Mouse (Mus musculus) stomach, postnatal 0 days (tissue): ENCODE results near the gene Xylt1. TPM values are rescaled to one million over a fixed set of nuclear protein-coding genes. Genes with fewer than 3 reads are reported as not detected.

Experiments
- ATAC-seq: fragments of 200-750 bp; cut with Nextera tagmentation; 2 replicates; pipeline ENCODE4 v1.8.0; 2017; ENCODE audit not compliant: low FRiP score, low TSS enrichment
- DNase-seq: peaks from one replicate; pipeline ENCODE4 v3.0.0-alpha.2; 2016; ENCODE audit warnings: low spot score
- H3K27ac ChIP-seq: fragments of 300-500 bp; sonication (generic); replicated peaks from 2 replicates; pipeline ENCODE4 v1.5.1; 2014; ENCODE audit warnings: mild to moderate bottlenecking, control low read depth
- H3K27me3 ChIP-seq: fragments of 300-500 bp; sonication (generic); 2 replicates; pipeline ENCODE4 v1.6.1; 2014; ENCODE audit warnings: low read length; ENCODE audit not compliant: control insufficient read depth, insufficient read depth
- H3K36me3 ChIP-seq: fragments of 300-500 bp; sonication (generic); 2 replicates; pipeline ENCODE4 v1.6.1; 2014; ENCODE audit warnings: low read length, mixed read lengths; ENCODE audit not compliant: control insufficient read depth, insufficient read depth
- H3K4me1 ChIP-seq: fragments of 300-500 bp; sonication (generic); replicated peaks from 2 replicates; pipeline ENCODE4 v1.6.1; 2014; ENCODE audit warnings: antibody characterized with exemption; ENCODE audit not compliant: control insufficient read depth, insufficient read depth
- H3K4me2 ChIP-seq: fragments of 300-500 bp; sonication (generic); replicated peaks from 2 replicates; pipeline ENCODE4 v1.6.1; 2014; ENCODE audit warnings: low read depth, mild to moderate bottlenecking, control low read depth, moderate library complexity
- H3K4me3 ChIP-seq: fragments of 300-500 bp; sonication (generic); 2 replicates; pipeline ENCODE4 v1.5.1; 2014; ENCODE audit warnings: low read depth, low read length, control low read depth
- H3K9ac ChIP-seq: fragments of 300-500 bp; sonication (generic); 2 replicates; pipeline ENCODE4 v1.6.1; 2014; ENCODE audit warnings: mild to moderate bottlenecking, low read length, control low read depth, mixed read lengths
- H3K9me3 ChIP-seq: fragments of 300-500 bp; sonication (generic); 2 replicates; pipeline ENCODE4 v1.6.1; 2016; ENCODE audit warnings: low read length; ENCODE audit not compliant: control insufficient read depth
- CTCF ChIP-seq: IDR thresholded peaks from 2 replicates; pipeline ENCODE4 v1.5.1; 2016; ENCODE audit warnings: antibody characterized with exemption, low read depth, mild to moderate bottlenecking, moderate library complexity
- EP300 ChIP-seq: optimal IDR thresholded peaks from 2 replicates; pipeline ENCODE3; 2016; ENCODE audit warnings: antibody characterized with exemption
- WGBS: fragments of 180-500 bp; shearing (Covaris S2); extraction: QIAGEN DNeasy Blood & Tissue Kit; methylation state at CpG from one replicate; pipeline ENCODE4 v1.1.7; 2014; 5-methylcytosine and 5-hydroxymethylcytosine counted together
- polyA plus RNA-seq: library from polyadenylated mRNA; unstranded; fragments of >200 nt; fragmentation: Nextera tagmentation; extraction: Ambion mirVana; gene quantifications from 2 replicates; pipeline ENCODE4 v1.2.1, GENCODE M21; 2015

The Xylt1 gene
- polyA plus RNA-seq, 1 experiment from 2014 or later, result 0.36 TPM

GRCm38 (mm10) chr7:117658180-117658579 lies 277.4 kb downstream of the Xylt1 start:
- DNase-seq (no peak), ATAC-seq (no peak)
- Histone ChIP-seq H3K4me1 (no peaks in the 10 kb centered on the region), H3K4me2 (no peak overlapping the region), H3K27me3 (no peaks in the 10 kb centered on the region), H3K9me3 (no peaks in the 10 kb centered on the region), H3K4me3 (no peak overlapping the region), H3K36me3 (no peaks in the 10 kb centered on the region), H3K9ac (no peak overlapping the region), H3K27ac (no peak overlapping the region)
- WGBS, result 88% methylated on average over 4 of the region's 4 CpGs
- TF ChIP-seq CTCF, result no peak
- no peak for TF ChIP-seq EP300

- H3K4me3 ChIP-seq, result no peak overlapping the region
- ATAC-seq, result no peak
These were observed 278.0 kb downstream of the Xylt1 start for GRCm38 (mm10) chr7:117658739-117659138.

GRCm38 (mm10) chr7:117667286-117667685 lies 286.5 kb downstream of the Xylt1 start:
- no peak for DNase-seq
- TF ChIP-seq CTCF (no peak), EP300 (no peak)
- Histone ChIP-seq H3K9me3 (no peaks in the 10 kb centered on the region), H3K36me3 (no peaks in the 10 kb centered on the region), H3K4me1 (no peaks in the 10 kb centered on the region), H3K4me3 (no peak overlapping the region), H3K27ac (no peak overlapping the region), H3K9ac (no peak overlapping the region), H3K4me2 (no peak overlapping the region), H3K27me3 (no peaks in the 10 kb centered on the region)
- no peak for ATAC-seq
- 82% methylated on average over 10 of the region's 10 CpGs for WGBS

More at GRCm38 (mm10) chr7:117658739-117659138, 278.0 kb downstream of the Xylt1 start:
- Histone ChIP-seq H3K27ac (no peak overlapping the region), H3K4me1 (no peaks in the 10 kb centered on the region), H3K4me2 (no peak overlapping the region), H3K9ac (no peak overlapping the region), H3K9me3 (no peaks in the 10 kb centered on the region), H3K36me3 (no peaks in the 10 kb centered on the region), H3K27me3 (no peaks in the 10 kb centered on the region)
- WGBS, result 88% methylated on average over 4 of the region's 4 CpGs
- TF ChIP-seq EP300 (no peak), CTCF (no peak)
- DNase-seq, result no peak

- no peak for TF ChIP-seq EP300
- TF ChIP-seq CTCF, result no peak
- no peak overlapping the region for H3K4me2 ChIP-seq
- DNase-seq, result no peak
- no peaks in the 10 kb centered on the region for H3K9me3 ChIP-seq
- no peak overlapping the region for H3K27ac ChIP-seq
- no peaks in the 10 kb centered on the region for H3K27me3 ChIP-seq
- 87% methylated on average over 9 of the region's 9 CpGs for WGBS
- ATAC-seq, result no peak
- H3K36me3 ChIP-seq, result no peaks in the 10 kb centered on the region
- no peaks in the 10 kb centered on the region for H3K4me1 ChIP-seq
- no peak overlapping the region for H3K9ac ChIP-seq
- H3K4me3 ChIP-seq, result no peak overlapping the region
These were observed 287.4 kb downstream of the Xylt1 start for GRCm38 (mm10) chr7:117668226-117668625.

- WGBS, result 81% methylated on average over 7 of the region's 7 CpGs
- Histone ChIP-seq H3K27me3 (no peaks in the 10 kb centered on the region), H3K4me2 (no peak overlapping the region), H3K9me3 (no peaks in the 10 kb centered on the region), H3K36me3 (no peaks in the 10 kb centered on the region), H3K4me3 (no peak overlapping the region), H3K4me1 (no peaks in the 10 kb centered on the region), H3K27ac (no peak overlapping the region), H3K9ac (no peak overlapping the region)
- ATAC-seq, result no peak
- DNase-seq, result no peak
- no peak for TF ChIP-seq CTCF
- no peak for TF ChIP-seq EP300
These were observed 291.4 kb downstream of the Xylt1 start for GRCm38 (mm10) chr7:117672121-117672591.

GRCm38 (mm10) chr7:117686120-117686996 lies 305.6 kb downstream of the Xylt1 start:
- no peak overlapping the region for H3K27ac ChIP-seq
- ATAC-seq (no peak), DNase-seq (no peak)
- no peak overlapping the region for H3K9ac ChIP-seq
- H3K4me3 ChIP-seq, result no peak overlapping the region
- no peak overlapping the region for H3K4me2 ChIP-seq
- no peak for TF ChIP-seq EP300
- no peaks in the 10 kb centered on the region for H3K36me3 ChIP-seq
- H3K9me3 ChIP-seq, result no peaks in the 10 kb centered on the region
- no peaks in the 10 kb centered on the region for H3K27me3 ChIP-seq
- H3K4me1 ChIP-seq, result no peaks in the 10 kb centered on the region
- 35% methylated on average over 5 of the region's 5 CpGs for WGBS
